In the genomic region with DNA sequence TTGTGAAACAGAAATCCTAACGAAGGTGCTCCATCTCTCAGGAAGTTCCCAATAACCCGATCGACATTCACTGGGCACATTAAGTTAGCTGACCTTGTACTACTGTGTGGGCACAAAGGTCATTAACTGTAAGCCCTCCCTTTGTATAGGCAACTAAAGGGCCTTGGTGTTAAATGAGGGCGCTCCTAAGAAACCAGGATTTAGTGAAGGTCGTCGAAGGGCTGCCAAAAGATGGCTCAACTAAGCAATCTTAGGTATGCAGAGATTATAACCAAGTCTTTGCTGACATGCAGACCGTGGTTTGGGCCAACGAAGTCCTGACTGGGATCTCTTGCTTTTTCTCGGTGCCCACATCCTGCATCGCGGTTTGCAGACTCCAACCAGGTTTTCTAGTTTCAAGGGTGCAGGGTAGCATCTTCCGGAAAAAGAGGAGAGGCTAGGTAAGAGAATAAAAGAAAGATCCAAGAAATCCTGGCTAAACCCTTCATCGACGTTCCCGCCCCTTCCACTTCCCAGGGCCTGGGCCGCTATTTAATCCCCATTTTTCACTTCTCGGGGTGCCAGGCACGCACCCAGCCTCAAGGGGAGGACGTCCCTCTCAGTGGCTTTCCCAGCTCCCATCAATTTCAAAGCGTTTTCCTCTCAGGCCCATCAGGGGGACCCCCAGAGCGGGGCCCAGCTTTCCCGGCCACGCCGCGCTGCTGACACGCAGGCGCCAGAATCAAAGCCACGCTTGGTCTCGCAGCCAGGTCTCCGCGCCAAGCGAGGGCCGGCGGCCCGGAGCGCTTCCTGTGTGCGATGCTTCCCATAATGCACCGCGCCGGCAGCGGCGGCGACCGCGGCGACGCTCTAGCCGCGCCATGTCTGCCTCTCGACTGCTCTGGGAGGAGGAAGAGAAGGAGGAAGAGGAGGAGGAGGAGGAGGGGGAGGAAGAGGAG, we compare ENCODE assay signal across 8 mouse cellular contexts. TPM values are rescaled to one million over a fixed set of nuclear protein-coding genes. Genes with fewer than 3 reads are reported as not detected.
DNase-seq lines count a peak whose midpoint lies in the region; ATAC-seq and TF ChIP-seq lines count a peak whose summit lies in the region.
"Not testable (repeated sequence)": the region's sequence is repeated elsewhere in the genome, so short reads cannot be mapped to it uniquely, and the experiment has no call there.

Zfp148 (plus strand) TSS at position 893 of the 938 bp plus-strand sequence.

- not testable (repeated sequence) for H3K4me1 ChIP-seq in ES-E14 (ENCODE audit: control insufficient read depth in 2 of 2, insufficient read depth in 2 of 2, low read length in 2 of 2, poor library complexity in 1 of 2); lung, embryonic 14.5 days (ENCODE audit: insufficient read depth); olfactory bulb, adult 2 months (ENCODE audit: control insufficient read depth, insufficient read depth, low read length); thymus, adult 2 months (replicated peaks; ENCODE audit: control insufficient read depth, insufficient read depth, low read length)
- H3K4me1 ChIP-seq in forebrain, embryonic 15.5 days = peaks cover 31% of the 10 kb centered on the region

- WGBS in forebrain, embryonic 15.5 days = 4% methylated on average over 50 of the region's 50 CpGs
- WGBS in lung, embryonic 14.5 days = 4% methylated on average over 37 of the region's 50 CpGs
- WGBS in olfactory bulb, adult 2 months = 2% methylated on average over 50 of the region's 50 CpGs
- 1% methylated on average over 50 of the region's 50 CpGs for WGBS in thymus, adult 2 months

- H3K27ac ChIP-seq in ES-E14 (ENCODE audit: insufficient read depth, low read depth, low read length, poor library complexity, severe bottlenecking) = peak within 1 kb of the TSS; percentile 86
- H3K27ac ChIP-seq in forebrain, embryonic 15.5 days (replicated peaks) = peak within 1 kb of the TSS; percentile 97
- peak within 1 kb of the TSS; percentile 95 for H3K27ac ChIP-seq in layer of hippocampus, adult 2 months
- H3K27ac ChIP-seq in lung, embryonic 14.5 days (ENCODE audit: low read depth) = peak within 1 kb of the TSS; percentile 93
- H3K27ac ChIP-seq in olfactory bulb, adult 2 months (ENCODE audit: insufficient read depth, low read depth, low read length) = peak within 1 kb of the TSS; percentile 96
- H3K27ac ChIP-seq in thymus, adult 2 months (ENCODE audit: control insufficient read depth, insufficient read depth, low read length) = peak within 1 kb of the TSS; percentile 92

- peak; percentile 70 for TF ChIP-seq CTCF in layer of hippocampus, adult 2 months (conservative IDR thresholded peaks at IDR 0.05)
- TF ChIP-seq CTCF in lung, embryonic 14.5 days (IDR thresholded peaks at IDR 0.05; ENCODE audit: low read depth) = peak; percentile 40
- TF ChIP-seq CTCF in olfactory bulb, adult 2 months (IDR thresholded peaks at IDR 0.05; ENCODE audit: insufficient read depth, low read depth, low read length) = 0 out of 2 replicates have a peak, but pooled peaks have one; percentile 35
- 0 out of 2 replicates have a peak, but pooled peaks have one; percentile 55 for TF ChIP-seq CTCF in thymus, adult 2 months (IDR thresholded peaks at IDR 0.05; ENCODE audit: borderline replicate concordance, control insufficient read depth, extremely low read depth, insufficient read depth, low read length, poor library complexity)

- not testable (repeated sequence) for H3K36me3 ChIP-seq in ES-E14 (ENCODE audit: control insufficient read depth, insufficient read depth, low read length, poor library complexity, severe bottlenecking); forebrain, embryonic 15.5 days; lung, embryonic 14.5 days (ENCODE audit: insufficient read depth); thymus, adult 2 months (ENCODE audit: control insufficient read depth, insufficient read depth, low read length)

- not testable (repeated sequence) for H3K9me3 ChIP-seq in ES-E14 (ENCODE audit: control insufficient read depth, insufficient read depth, low read depth, low read length); forebrain, embryonic 15.5 days; lung, embryonic 14.5 days (ENCODE audit: low read depth, low read length)

- H3K4me3 ChIP-seq in ES-E14 (ENCODE audit: insufficient read depth in 1 of 2, low read depth in 1 of 2, low read length in 2 of 2, poor library complexity in 1 of 2, severe bottlenecking in 1 of 2) = peak within 1 kb of the TSS; percentile 92 to 95
- peak within 1 kb of the TSS; percentile 84 for H3K4me3 ChIP-seq in forebrain, embryonic 15.5 days
- H3K4me3 ChIP-seq in layer of hippocampus, adult 2 months = peak within 1 kb of the TSS; percentile 91
- H3K4me3 ChIP-seq in lung, embryonic 14.5 days (ENCODE audit: low read depth, low read length) = peak within 1 kb of the TSS; percentile 95
- peak within 1 kb of the TSS; percentile 69 for H3K4me3 ChIP-seq in olfactory bulb, adult 2 months (ENCODE audit: insufficient read depth, low read depth, low read length)
- peak within 1 kb of the TSS; percentile 93 for H3K4me3 ChIP-seq in thymus, adult 2 months (ENCODE audit: control insufficient read depth, insufficient read depth, low read length)

- peak; percentile 80 for TF ChIP-seq POLR2A in olfactory bulb, adult 2 months (IDR thresholded peaks at IDR 0.05; ENCODE audit: insufficient read depth, low read depth, low read length)
- peak; percentile 89 for TF ChIP-seq POLR2A in thymus, adult 2 months (IDR thresholded peaks at IDR 0.05; ENCODE audit: control insufficient read depth, extremely low read depth, insufficient read depth, low read length, poor library complexity)

- intact Hi-C loops in heart, postnatal 25 days (cut with DNase I) = loop anchor here (2.0 to 10.0 kb wide), 3 partner anchors 21 to 365 kb away; no protein-coding TSS in a partner anchor

- in situ Hi-C loops in ES-E14 (cut with MboI; ENCODE audit: low sequenced_read_pairs in 2 of 2, unreplicated experiment in 2 of 2) = not testable (repeated sequence)

- H3K4me2 ChIP-seq in forebrain, embryonic 15.5 days (replicated peaks) = peak within 1 kb of the TSS; percentile 70
- H3K4me2 ChIP-seq in lung, embryonic 14.5 days = peak within 1 kb of the TSS; percentile 91

- peak; percentile 91 for ATAC-seq in forebrain, embryonic 15.5 days (replicated peaks)
- ATAC-seq in lung, embryonic 14.5 days (ENCODE audit: insufficient read depth) = peak; percentile 91

- H3K9ac ChIP-seq in ES-E14 (ENCODE audit: insufficient read depth, low read depth, low read length, poor library complexity, severe bottlenecking) = peak within 1 kb of the TSS; percentile 90
- H3K9ac ChIP-seq in forebrain, embryonic 15.5 days (replicated peaks) = peak within 1 kb of the TSS; percentile 93
- peak within 1 kb of the TSS; percentile 98 for H3K9ac ChIP-seq in lung, embryonic 14.5 days

- DNase-seq in ES-E14 (ENCODE audit: low read depth, low spot score) = peak; percentile 76
- peak; percentile 92 for DNase-seq in cerebellum, adult 11-12 months
- DNase-seq in heart, postnatal 25 days (ENCODE audit: low spot score) = peak; percentile 83
- DNase-seq in layer of hippocampus, adult 2 months (ENCODE audit: low spot score in 2 of 2) = peak; percentile 90 to 93
- peak; percentile 95 for DNase-seq in lung, embryonic 14.5 days
- peak; percentile 89 for DNase-seq in thymus, adult 2 months

- H3K27me3 ChIP-seq in forebrain, embryonic 15.5 days; lung, embryonic 14.5 days (ENCODE audit: insufficient read depth, low read length); thymus, adult 2 months (ENCODE audit: control insufficient read depth, insufficient read depth, low read length): not testable (repeated sequence)

TF ChIP-seq in ES-E14, 5 proteins besides CTCF, POLR2A, EP300 and RAD21:
- TF ChIP-seq HCFC1 (IDR thresholded peaks at IDR 0.05; ENCODE audit: borderline replicate concordance, insufficient read depth, low read length) = peak; percentile 80; the same call in 1 of the 2 replicates

RNA-seq across cellular contexts. Expression of gene Zfp148, which starts in this region (rescaled TPM):
- total RNA-seq in ES-E14 (2012; rRNA removed) = 14.6 and 19.5 TPM in 2 replicates
- polyA plus RNA-seq in forebrain, embryonic 15.5 days (2015; fragmentation: Nextera tagmentation; extraction: Ambion mirVana) = 68.6 and 77.3 TPM in 2 replicates
- total RNA-seq in heart, postnatal 25 days (2021) = 10 to 100 TPM; 36.1 to 38.0 TPM
- 100 to 1,000 TPM; 161 to 166 TPM for total RNA-seq in layer of hippocampus, adult 2 months (2021)
- polyA plus RNA-seq in lung, embryonic 14.5 days (2014; fragmentation: Nextera tagmentation; extraction: Ambion mirVana) = 50.3 and 55.5 TPM in 2 replicates
- 48.4 and 83.8 TPM in 2 replicates for polyA plus RNA-seq in olfactory bulb, adult 2 months (2012; ENCODE audit: insufficient read depth, insufficient read length, low replicate concordance, missing spikeins)
- 22.5 and 23.4 TPM in 2 replicates for polyA plus RNA-seq in thymus, adult 2 months (2012; rRNA removed)

Comparison
In these comparisons a context has a peak if more than half of its experiments do, and no peak if none do; other contexts are left out.
1. Peak in every context shown above with its lines: DNase-seq, ATAC-seq, H3K4me3 ChIP-seq and H3K27ac ChIP-seq.